Mouse (Mus musculus): ENCODE data around the gene Hist1h2af.
"Not testable (repeated sequence)": the region's sequence is repeated elsewhere in the genome, so short reads cannot be mapped to it uniquely, and the experiment has no call there.

The Hist1h2af gene

GRCm38 (mm10) chr13:23535137-23536075 lies 1.7 kb downstream of the Hist1h2af start, which contains the start of gene Hist1h3g:
TSS of gene Hist1h3g (plus strand) at chr13:23535422.
- peak; percentile 96 for DNase-seq (ENCODE audit: low read depth, low spot score)

- DNase-seq (ENCODE audit: low read depth, low spot score): no peak
These were observed 2.5 kb downstream of the Hist1h2af start for GRCm38 (mm10) chr13:23536076-23536822.

- no peak for DNase-seq (ENCODE audit: low read depth, low spot score)
These were observed 3.5 kb downstream of the Hist1h2af start for GRCm38 (mm10) chr13:23537006-23537710.

GRCm38 (mm10) chr13:23538249-23538648 lies 4.5 kb downstream of the Hist1h2af start:
- DNase-seq (ENCODE audit: low read depth, low spot score): no peak

- DNase-seq (ENCODE audit: low read depth, low spot score): not testable (repeated sequence)
These were observed 6.1 kb downstream of the Hist1h2af start for GRCm38 (mm10) chr13:23539821-23540220.

GRCm38 (mm10) chr13:23541497-23541896 lies 7.8 kb downstream of the Hist1h2af start:
- DNase-seq (ENCODE audit: low read depth, low spot score): no peak

- DNase-seq (ENCODE audit: low read depth, low spot score): not testable (repeated sequence)
These were observed 8.7 kb downstream of the Hist1h2af start for GRCm38 (mm10) chr13:23542225-23542980.

- peak; percentile 98 for DNase-seq (ENCODE audit: low read depth, low spot score)
These were observed 9.4 kb downstream of the Hist1h2af start, which contains the start of gene Hist1h2bh for GRCm38 (mm10) chr13:23542999-23543607. TSS of gene Hist1h2bh (minus strand) at chr13:23543392.

- peak; percentile 98 for DNase-seq (ENCODE audit: low read depth, low spot score)
These were observed 10.5 kb downstream of the Hist1h2af start, which contains the start of gene Hist1h3f for GRCm38 (mm10) chr13:23543965-23544786. TSS of gene Hist1h3f (plus strand) at chr13:23544052.

GRCm38 (mm10) chr13:23544787-23545120 lies 11.0 kb downstream of the Hist1h2af start:
- DNase-seq (ENCODE audit: low read depth, low spot score): not testable (repeated sequence)

- no peak for DNase-seq (ENCODE audit: low read depth, low spot score)
These were observed 13.0 kb downstream of the Hist1h2af start for GRCm38 (mm10) chr13:23546694-23547093.

GRCm38 (mm10) chr13:23550761-23551145 lies 17.0 kb downstream of the Hist1h2af start:
- DNase-seq (ENCODE audit: low read depth, low spot score): no peak

- DNase-seq (ENCODE audit: low read depth, low spot score): peak; percentile 98
These were observed 17.6 kb downstream of the Hist1h2af start, which contains the start of gene Hist1h4f for GRCm38 (mm10) chr13:23551146-23551834. TSS of gene Hist1h4f (minus strand) at chr13:23551648.

- DNase-seq (ENCODE audit: low read depth, low spot score): no peak
These were observed 18.5 kb downstream of the Hist1h2af start for GRCm38 (mm10) chr13:23551931-23552914.

GRCm38 (mm10) chr13:23552962-23553361 lies 19.3 kb downstream of the Hist1h2af start, which contains the start of gene Hist1h1d:
TSS of gene Hist1h1d (plus strand) at chr13:23553262.
- no peak for DNase-seq (ENCODE audit: low read depth, low spot score)

GRCm38 (mm10) chr13:23554393-23554792 lies 20.7 kb downstream of the Hist1h2af start:
- DNase-seq (ENCODE audit: low read depth, low spot score): no peak

Data from telencephalon, adult 2 months (tissue).